ENCODE assay signal across 24 mouse cellular contexts in the genomic region with DNA sequence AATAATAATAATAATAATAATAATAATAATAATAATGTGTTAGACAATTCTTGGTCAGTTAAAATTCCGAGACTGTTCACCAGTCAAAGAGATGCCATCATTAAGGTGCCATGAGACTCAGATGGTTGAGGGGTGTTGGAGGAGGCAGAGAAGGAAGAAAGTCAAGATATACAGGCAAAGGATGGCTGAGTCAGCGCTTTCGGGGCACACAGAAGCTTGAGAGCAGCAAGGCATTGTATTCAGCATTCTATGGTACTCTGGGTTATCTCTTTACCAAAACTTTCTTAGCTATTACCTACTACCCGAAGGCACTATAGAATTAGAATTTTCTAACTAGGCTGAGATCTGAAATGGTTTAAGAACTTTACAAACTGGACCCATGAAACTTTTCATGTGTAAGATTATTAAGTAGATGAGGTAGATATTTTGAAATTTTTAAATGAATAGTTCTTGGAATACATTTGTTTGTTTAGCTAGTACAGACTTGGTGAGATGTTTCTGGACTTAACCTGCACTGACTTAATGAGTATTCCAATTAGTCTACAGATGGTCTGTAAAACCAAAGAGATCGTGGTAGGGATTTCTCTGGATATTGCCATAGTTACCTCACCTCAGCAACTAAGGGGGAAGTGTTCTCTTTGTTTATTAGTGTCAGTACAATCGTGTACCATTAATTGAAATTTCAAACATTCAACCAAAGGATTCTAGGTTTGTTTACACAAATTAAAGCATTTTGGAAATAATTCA. TPM values are rescaled to one million over a fixed set of nuclear protein-coding genes. Genes with fewer than 3 reads are reported as not detected.
DNase-seq lines count a peak whose midpoint lies in the region; ATAC-seq and TF ChIP-seq lines count a peak whose summit lies in the region.
"Had no signal": no experiment of that assay in that cellular context is flagged by ENCODE, and none has a peak within 500 bp of the region (broad histone marks: within the 10 kb centered on the region; RNA-seq: fewer than 3 reads in every experiment).

No protein-coding gene starts in this region.

- no peak overlapping the region for H3K4me3 ChIP-seq in hindbrain, embryonic 12.5 days
- no peak overlapping the region for H3K4me3 ChIP-seq in hindbrain, embryonic 16.5 days (ENCODE audit: low read length)
- H3K4me3 ChIP-seq in CH12.LX (replicated peaks in 1 of 3; ENCODE audit: low read depth in 2 of 3, low read length in 2 of 3, poor library complexity in 1 of 3), result no peak overlapping the region
- no peak overlapping the region for H3K4me3 ChIP-seq in neural tube, embryonic 13.5 days
- H3K4me3 ChIP-seq: heart, embryonic 10.5 days; kidney, embryonic 15.5 days; left cerebral cortex, adult 2 months; liver, embryonic 13.5 days had no signal

- TF ChIP-seq CTCF in CH12.LX (conservative IDR thresholded peaks at IDR 0.05 in 1 of 2, IDR thresholded peaks at IDR 0.05 in 1 of 2; ENCODE audit: low read depth in 2 of 2, low read length in 2 of 2), result no peak

- no peaks in the 10 kb centered on the region for H3K36me3 ChIP-seq in hindbrain, embryonic 12.5 days
- H3K36me3 ChIP-seq in hindbrain, embryonic 16.5 days (ENCODE audit: control insufficient read depth, insufficient read depth, low read length), result no peaks in the 10 kb centered on the region
- no peaks in the 10 kb centered on the region for H3K36me3 ChIP-seq in CH12.LX (replicated peaks in 1 of 2; ENCODE audit: control insufficient read depth in 1 of 2, insufficient read depth in 1 of 2, low read length in 1 of 2)
- H3K36me3 ChIP-seq in neural tube, embryonic 13.5 days, result no peaks in the 10 kb centered on the region
- H3K36me3 ChIP-seq: heart, embryonic 10.5 days; kidney, embryonic 15.5 days; liver, embryonic 13.5 days had no signal

- H3K79me2 ChIP-seq in CH12.LX (replicated peaks; ENCODE audit: control insufficient read depth, extremely low read depth, insufficient read depth, poor library complexity, severe bottlenecking), result no peaks in the 10 kb centered on the region

- dilution Hi-C loops in CH12.LX (cut with MboI; ENCODE audit: extremely low pct_ligation_motif_present, extremely low pct_unique_long_range_greater_than_20kb, low sequenced_read_pairs), result no loop called here

- no peak overlapping the region for H3K4me2 ChIP-seq in hindbrain, embryonic 12.5 days (replicated peaks)
- H3K4me2 ChIP-seq in hindbrain, embryonic 16.5 days (ENCODE audit: low read length), result no peak overlapping the region
- H3K4me2 ChIP-seq in CH12.LX (ENCODE audit: insufficient read depth, low read depth, poor library complexity, severe bottlenecking), result no peak overlapping the region
- no peak overlapping the region for H3K4me2 ChIP-seq in neural tube, embryonic 13.5 days
- H3K4me2 ChIP-seq: kidney, embryonic 15.5 days; liver, embryonic 13.5 days had no signal

- in situ Hi-C loops in CH12.LX (cut with MboI; ENCODE audit: low pct_ligation_motif_present, low pct_unique_long_range_greater_than_20kb, low sequenced_read_pairs), result no loop called here

- no peak overlapping the region for H3K9ac ChIP-seq in hindbrain, embryonic 12.5 days
- H3K9ac ChIP-seq in hindbrain, embryonic 16.5 days (ENCODE audit: low read depth, low read length), result no peak overlapping the region
- no peak overlapping the region for H3K9ac ChIP-seq in CH12.LX (ENCODE audit: insufficient read depth, low read depth)
- no peak overlapping the region for H3K9ac ChIP-seq in neural tube, embryonic 13.5 days
- H3K9ac ChIP-seq: kidney, embryonic 15.5 days; liver, embryonic 13.5 days had no signal

- TF ChIP-seq EP300 in CH12.LX (IDR thresholded peaks at IDR 0.05; ENCODE audit: low read length), result no peak

- no peaks in the 10 kb centered on the region for H3K9me3 ChIP-seq in hindbrain, embryonic 12.5 days (replicated peaks)
- no peaks in the 10 kb centered on the region for H3K9me3 ChIP-seq in hindbrain, embryonic 16.5 days (ENCODE audit: control insufficient read depth, low read length)
- no peaks in the 10 kb centered on the region for H3K9me3 ChIP-seq in CH12.LX (replicated peaks; ENCODE audit: low read length)
- H3K9me3 ChIP-seq in neural tube, embryonic 13.5 days, result no peaks in the 10 kb centered on the region
- H3K9me3 ChIP-seq: heart, embryonic 10.5 days; kidney, embryonic 15.5 days; liver, embryonic 13.5 days had no signal

- TF ChIP-seq POLR2A in CH12.LX (IDR thresholded peaks at IDR 0.05; ENCODE audit: low read depth, low read length), result no peak

- no peak for TF ChIP-seq RAD21 in CH12.LX (IDR thresholded peaks at IDR 0.05; ENCODE audit: low read depth, low read length)

- H3K27me3 ChIP-seq in hindbrain, embryonic 12.5 days, result no peaks in the 10 kb centered on the region
- no peaks in the 10 kb centered on the region for H3K27me3 ChIP-seq in hindbrain, embryonic 16.5 days (replicated peaks; ENCODE audit: control insufficient read depth, insufficient read depth, low read length)
- no peaks in the 10 kb centered on the region for H3K27me3 ChIP-seq in CH12.LX (replicated peaks)
- H3K27me3 ChIP-seq in neural tube, embryonic 13.5 days, result no peaks in the 10 kb centered on the region
- H3K27me3 ChIP-seq: kidney, embryonic 15.5 days; liver, embryonic 13.5 days had no signal

- DNase-seq in CH12.LX (ENCODE audit: extremely low read depth), result no peak
- DNase-seq in Muller cell, postnatal 12 days (ENCODE audit: inconsistent ontology term), result peak; percentile 11
- no peak for DNase-seq in lung, postnatal 10 days
- no peak for DNase-seq in embryo, embryonic 10 days (ENCODE audit: low spot score)
- DNase-seq: B cell, adult 2 months; gastrocnemius, postnatal 10 days; kidney, postnatal 36 days; liver, embryonic 13.5 days; lung, adult 2 months; right cerebral cortex, adult 18-20 months; right cerebral cortex, postnatal 4 days; thymus, postnatal 14 days had no signal

- 0 out of 2 replicates have a peak, but pooled peaks have one; percentile 27 for ATAC-seq in hindbrain, embryonic 12.5 days (ENCODE audit: low FRiP score)
- ATAC-seq in hindbrain, embryonic 16.5 days, result no peak
- peak; percentile 51; the same call in 1 of the 2 replicates for ATAC-seq in neural tube, embryonic 13.5 days (ENCODE audit: low read depth)
- ATAC-seq: forebrain, embryonic 14.5 days; intestine, embryonic 16.5 days had no signal

- WGBS in hindbrain, embryonic 12.5 days, result 74% methylated on average over 6 of the region's 6 CpGs
- WGBS in hindbrain, embryonic 16.5 days, result 66% methylated on average over 6 of the region's 6 CpGs
- WGBS in neural tube, embryonic 13.5 days, result 70% methylated on average over 6 of the region's 6 CpGs

- no peak overlapping the region for H3K27ac ChIP-seq in hindbrain, embryonic 12.5 days
- no peak overlapping the region for H3K27ac ChIP-seq in hindbrain, embryonic 16.5 days (ENCODE audit: low read depth, low read length)
- no peak overlapping the region for H3K27ac ChIP-seq in CH12.LX (ENCODE audit: insufficient read depth, low read depth)
- H3K27ac ChIP-seq in neural tube, embryonic 13.5 days (replicated peaks), result no peak overlapping the region
- H3K27ac ChIP-seq: heart, embryonic 10.5 days; kidney, embryonic 15.5 days; left cerebral cortex, adult 2 months; liver, embryonic 13.5 days had no signal

- peaks cover 11% of the 10 kb centered on the region for H3K4me1 ChIP-seq in hindbrain, embryonic 12.5 days
- peaks cover 2% of the 10 kb centered on the region; the same call in 1 of the 2 replicates for H3K4me1 ChIP-seq in hindbrain, embryonic 16.5 days (ENCODE audit: control insufficient read depth, insufficient read depth, low read depth, low read length)
- no peaks in the 10 kb centered on the region for H3K4me1 ChIP-seq in CH12.LX (ENCODE audit: control insufficient read depth in 1 of 2, insufficient read depth in 2 of 2)
- peaks cover 32% of the 10 kb centered on the region for H3K4me1 ChIP-seq in neural tube, embryonic 13.5 days (replicated peaks)
- H3K4me1 ChIP-seq: heart, embryonic 10.5 days; liver, embryonic 13.5 days had no signal

TF ChIP-seq in CH12.LX, 34 proteins besides CTCF, POLR2A, EP300 and RAD21:
- TF ChIP-seq E2F4 (IDR thresholded peaks at IDR 0.05; ENCODE audit: insufficient replicate concordance, low read depth, low read length) (no peak), IRF4 (IDR thresholded peaks at IDR 0.05; ENCODE audit: low read depth, low read length) (no peak), MAFK (IDR thresholded peaks at IDR 0.05; ENCODE audit: insufficient replicate concordance, low read length) (peak; percentile 81), ZNF384 (IDR thresholded peaks at IDR 0.05; ENCODE audit: low read depth, low read length) (no peak), TBP (conservative IDR thresholded peaks at IDR 0.05; ENCODE audit: low read depth, low read length) (no peak), ZMIZ1 (IDR thresholded peaks at IDR 0.05; ENCODE audit: low read depth, low read length) (no peak), BHLHE40 (IDR thresholded peaks at IDR 0.05; ENCODE audit: low read depth, low read length) (no peak)

RNA-seq across cellular contexts. Expression of gene Ptprz1, which starts 33.4 kb away (rescaled TPM):
- 33.7 and 35.8 TPM in 2 replicates for polyA plus RNA-seq in hindbrain, embryonic 12.5 days (2016; fragmentation: Nextera tagmentation; extraction: Ambion mirVana)
- 87.9 and 91.4 TPM in 2 replicates for polyA plus RNA-seq in hindbrain, embryonic 16.5 days (2015; fragmentation: Nextera tagmentation; extraction: Ambion mirVana)
- total RNA-seq in CH12.LX (2012; rRNA removed) (not detected in 2 replicates), CH12.LX (2014; rRNA removed) (not detected in 2 replicates)
- not detected in 2 replicates for polyA plus RNA-seq in CH12.LX (2012; ENCODE audit: insufficient read length, low read depth)
- polyA plus RNA-seq in neural tube, embryonic 13.5 days (2015; fragmentation: Nextera tagmentation; extraction: Ambion mirVana), result 36.6 and 36.8 TPM in 2 replicates
- total RNA-seq: common myeloid progenitor, adult 5-6 weeks; granulocyte monocyte progenitor cell, adult 5-6 weeks; hematopoietic stem cell, adult 5-6 weeks; megakaryocyte, adult 5-6 weeks had no signal

Comparison
In these comparisons a context has a peak if more than half of its experiments do, and no peak if none do; other contexts are left out.
1. RNA of gene Ptprz1, which starts 33.4 kb away (polyA plus RNA-seq): 87.9 to 91.4 TPM in hindbrain, embryonic 16.5 days, 36.6 to 36.8 TPM in neural tube, embryonic 13.5 days and 33.7 to 35.8 TPM in hindbrain, embryonic 12.5 days; not detected in CH12.LX; every median in the first group is over 10 times any median in the second.